Mouse (Mus musculus): ENCODE measurements around the gene Olfr521. TPM values are rescaled to one million over a fixed set of nuclear protein-coding genes. Genes with fewer than 3 reads are reported as not detected.

Olfr521 gene
- polyA plus RNA-seq (2017; shearing (Covaris generic)) = not detected

DNA sequence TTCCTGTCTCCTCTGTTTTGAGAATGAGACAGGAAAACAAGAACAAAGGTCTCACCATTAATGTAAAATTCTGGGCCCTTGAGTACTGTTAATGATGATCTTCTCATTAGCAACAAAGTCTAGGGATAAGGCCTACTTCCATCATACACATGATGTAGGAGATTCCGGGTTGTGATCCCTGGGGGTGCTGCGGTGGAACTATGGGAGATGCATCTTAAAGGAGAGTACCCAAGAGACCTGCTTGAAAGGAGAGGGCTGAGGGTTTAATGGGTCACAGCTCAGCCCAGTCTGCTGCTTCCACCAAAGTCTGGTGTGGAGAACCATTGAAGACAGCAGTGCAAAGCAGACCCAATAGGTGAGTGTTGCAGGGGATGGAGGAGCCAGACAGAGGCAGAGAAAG is at the start of gene Olfr521:
Olfr521 (plus strand) TSS at position 301 of the 400 bp plus-strand sequence.

DNA sequence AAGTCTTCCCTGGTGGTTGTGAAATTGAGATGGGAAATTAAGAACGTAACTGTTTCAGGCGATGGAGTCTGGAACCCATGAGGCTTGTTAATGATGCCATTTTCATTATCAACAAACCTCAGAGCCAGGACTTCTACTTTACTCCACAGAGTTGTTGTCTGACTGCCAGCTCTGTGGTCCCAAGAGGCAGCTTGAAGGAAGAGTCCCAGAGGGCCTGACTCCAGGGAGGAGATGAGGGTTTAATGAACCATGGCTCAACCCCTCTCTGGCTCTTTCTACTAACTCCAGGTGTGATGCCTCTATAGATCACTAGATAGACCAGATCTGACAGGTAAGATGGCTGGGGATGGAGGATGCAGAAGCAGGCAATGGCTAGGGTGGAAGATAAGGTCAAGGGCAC is 33.3 kb upstream of the Olfr521 start, which contains the start of gene Olfr520:
Olfr520 (plus strand) TSS at position 301 of the 400 bp plus-strand sequence.

Other genes with a start within 250 kb of the Olfr521 start
- gene Arrb1, start 228.0 kb upstream of the Olfr521 start, polyA plus RNA-seq (2017; shearing (Covaris generic)) = 17.9 TPM
- 0.85 TPM for gene Tpbgl, start 136.4 kb upstream of the Olfr521 start, polyA plus RNA-seq (2017; shearing (Covaris generic))
- not detected for gene Slco2b1, start 52.2 kb upstream of the Olfr521 start, polyA plus RNA-seq (2017; shearing (Covaris generic))
- not detected for gene Olfr520, start 33.2 kb upstream of the Olfr521 start, polyA plus RNA-seq (2017; shearing (Covaris generic))
- gene Neu3, start 64.9 kb downstream of the Olfr521 start, polyA plus RNA-seq (2017; shearing (Covaris generic)) = 4.3 TPM
- not detected for gene Xrra1, start 95.6 kb downstream of the Olfr521 start, polyA plus RNA-seq (2017; shearing (Covaris generic))
- 237 TPM for gene Spcs2, start 100.0 kb downstream of the Olfr521 start, polyA plus RNA-seq (2017; shearing (Covaris generic))
- 8.2 TPM for gene Rnf169, start 216.9 kb downstream of the Olfr521 start, polyA plus RNA-seq (2017; shearing (Covaris generic))
- gene Chrdl2, start 242.7 kb downstream of the Olfr521 start, polyA plus RNA-seq (2017; shearing (Covaris generic)) = not detected

All from effector memory CD4-positive, alpha-beta T cell, adult 5 months (primary cell).